Mouse (Mus musculus): ENCODE data around the gene Vmn1r211. TPM values are rescaled to one million over a fixed set of nuclear protein-coding genes. Genes with fewer than 3 reads are reported as not detected.

The Vmn1r211 gene
- polyA plus RNA-seq (2014; fragmentation: Illumina TruSeq; extraction: RNeasy Lipid Tissue Mini Kit (QIAGEN cat#74804); ENCODE audit: low read depth, low replicate concordance): 0.03 TPM

GRCm38 (mm10) chr13:22857461-22857860 lies at the start of gene Vmn1r211:
TSS of gene Vmn1r211 (minus strand) at chr13:22857561.

GRCm38 (mm10) chr13:22884105-22884504 lies 26.7 kb upstream of the Vmn1r211 start, which contains the start of gene Vmn1r212:
TSS of gene Vmn1r212 (minus strand) at chr13:22884205.

GRCm38 (mm10) chr13:22831248-22831647 lies 26.1 kb downstream of the Vmn1r211 start, which contains the start of gene Vmn1r210:
TSS of gene Vmn1r210 (minus strand) at chr13:22831348.

GRCm38 (mm10) chr13:22809582-22809981 lies 47.8 kb downstream of the Vmn1r211 start, which contains the start of gene Vmn1r209:
TSS of gene Vmn1r209 (minus strand) at chr13:22809682.

Other genes with a start within 250 kb of the Vmn1r211 start
- not detected for gene Vmn1r206, start 233.3 kb downstream of the Vmn1r211 start, polyA plus RNA-seq (2014; fragmentation: Illumina TruSeq; extraction: RNeasy Lipid Tissue Mini Kit (QIAGEN cat#74804); ENCODE audit: low read depth, low replicate concordance)
- gene Vmn1r207-ps, start 127.9 kb downstream of the Vmn1r211 start, polyA plus RNA-seq (2014; fragmentation: Illumina TruSeq; extraction: RNeasy Lipid Tissue Mini Kit (QIAGEN cat#74804); ENCODE audit: low read depth, low replicate concordance): not detected
- not detected for gene Vmn1r208, start 80.2 kb downstream of the Vmn1r211 start, polyA plus RNA-seq (2014; fragmentation: Illumina TruSeq; extraction: RNeasy Lipid Tissue Mini Kit (QIAGEN cat#74804); ENCODE audit: low read depth, low replicate concordance)
- gene Vmn1r209, start 47.9 kb downstream of the Vmn1r211 start, polyA plus RNA-seq (2014; fragmentation: Illumina TruSeq; extraction: RNeasy Lipid Tissue Mini Kit (QIAGEN cat#74804); ENCODE audit: low read depth, low replicate concordance): not detected
- not detected for gene Vmn1r210, start 26.2 kb downstream of the Vmn1r211 start, polyA plus RNA-seq (2014; fragmentation: Illumina TruSeq; extraction: RNeasy Lipid Tissue Mini Kit (QIAGEN cat#74804); ENCODE audit: low read depth, low replicate concordance)
- gene Vmn1r212, start 26.6 kb upstream of the Vmn1r211 start, polyA plus RNA-seq (2014; fragmentation: Illumina TruSeq; extraction: RNeasy Lipid Tissue Mini Kit (QIAGEN cat#74804); ENCODE audit: low read depth, low replicate concordance): not detected
- not detected for gene Vmn1r213, start 150.1 kb upstream of the Vmn1r211 start, polyA plus RNA-seq (2014; fragmentation: Illumina TruSeq; extraction: RNeasy Lipid Tissue Mini Kit (QIAGEN cat#74804); ENCODE audit: low read depth, low replicate concordance)
- gene Vmn1r214, start 172.9 kb upstream of the Vmn1r211 start, polyA plus RNA-seq (2014; fragmentation: Illumina TruSeq; extraction: RNeasy Lipid Tissue Mini Kit (QIAGEN cat#74804); ENCODE audit: low read depth, low replicate concordance): not detected
- gene Vmn1r215, start 210.5 kb upstream of the Vmn1r211 start, polyA plus RNA-seq (2014; fragmentation: Illumina TruSeq; extraction: RNeasy Lipid Tissue Mini Kit (QIAGEN cat#74804); ENCODE audit: low read depth, low replicate concordance): not detected